Mouse (Mus musculus) liver, postnatal 0 days (tissue): ENCODE data around the gene Frmpd1. TPM values are rescaled to one million over a fixed set of nuclear protein-coding genes. Genes with fewer than 3 reads are reported as not detected.

ENCODE experiments used
- ATAC-seq: fragments of 200-750 bp; cut with Nextera tagmentation; 2 replicates; pipeline ENCODE4 v1.8.0; 2017; ENCODE audit warnings: mild to moderate bottlenecking, moderate library complexity
- DNase-seq: peaks from one replicate; pipeline ENCODE4 v3.0.0-alpha.2; 2016
- H3K27ac ChIP-seq: fragments of 300-500 bp; sonication (generic); 2 replicates; pipeline ENCODE4 v1.5.1; 2014; ENCODE audit warnings: antibody characterized with exemption, moderate library complexity, mild to moderate bottlenecking, low read depth
- H3K27me3 ChIP-seq: fragments of 300-500 bp; sonication (generic); 2 replicates; pipeline ENCODE4 v1.6.1; 2014; ENCODE audit warnings: low read length, control low read depth, mixed read lengths; ENCODE audit not compliant: insufficient read depth
- H3K36me3 ChIP-seq: fragments of 300-500 bp; sonication (generic); replicated peaks from 2 replicates; pipeline ENCODE4 v1.6.1; 2014; ENCODE audit warnings: mild to moderate bottlenecking, control low read depth, low read length, moderate library complexity, mixed read lengths; ENCODE audit not compliant: insufficient read depth
- H3K4me1 ChIP-seq: fragments of 300-500 bp; sonication (generic); 2 replicates; pipeline ENCODE4 v1.6.1; 2014; ENCODE audit warnings: antibody characterized with exemption, mild to moderate bottlenecking, control low read depth; ENCODE audit not compliant: insufficient read depth
- H3K4me2 ChIP-seq: fragments of 300-500 bp; sonication (generic); 2 replicates; pipeline ENCODE4 v1.6.1; 2014; ENCODE audit warnings: low read depth, mild to moderate bottlenecking, low read length, moderate library complexity, mixed read lengths
- H3K4me3 ChIP-seq: fragments of 300-500 bp; sonication (generic); 2 replicates; pipeline ENCODE4 v1.5.1; 2014; ENCODE audit warnings: low read depth, low read length
- H3K9ac ChIP-seq: fragments of 300-500 bp; sonication (generic); replicated peaks from 2 replicates; pipeline ENCODE4 v1.6.1; 2014; ENCODE audit warnings: mild to moderate bottlenecking, moderate library complexity
- H3K9me3 ChIP-seq: fragments of 300-500 bp; sonication (generic); 2 replicates; pipeline ENCODE4 v1.6.1; 2016; ENCODE audit warnings: mild to moderate bottlenecking, control low read depth, low read length, mixed read lengths
- CTCF ChIP-seq: sonication (generic); IDR thresholded peaks from 2 replicates; pipeline ENCODE4 v1.5.1; 2016; ENCODE audit warnings: antibody characterized with exemption, low read depth
- EP300 ChIP-seq: IDR thresholded peaks from 2 replicates; pipeline ENCODE4 v1.6.1; 2016; ENCODE audit warnings: antibody characterized with exemption, low read depth, mild to moderate bottlenecking
- WGBS: fragments of 180-500 bp; shearing (Covaris S2); extraction: QIAGEN DNeasy Blood & Tissue Kit; methylation state at CpG from one replicate; pipeline ENCODE4 v1.1.7; 2014; ENCODE audit not compliant: insufficient replicate concordance; 5-methylcytosine and 5-hydroxymethylcytosine counted together
- polyA plus RNA-seq: library from polyadenylated mRNA; unstranded; fragments of >200 nt; fragmentation: Nextera tagmentation; extraction: Ambion mirVana; gene quantifications from 2 replicates; pipeline ENCODE4 v1.2.1, GENCODE M21; 2015

Gene Frmpd1
- polyA plus RNA-seq, 1 experiment from 2014 or later: 0.04 TPM

DNA sequence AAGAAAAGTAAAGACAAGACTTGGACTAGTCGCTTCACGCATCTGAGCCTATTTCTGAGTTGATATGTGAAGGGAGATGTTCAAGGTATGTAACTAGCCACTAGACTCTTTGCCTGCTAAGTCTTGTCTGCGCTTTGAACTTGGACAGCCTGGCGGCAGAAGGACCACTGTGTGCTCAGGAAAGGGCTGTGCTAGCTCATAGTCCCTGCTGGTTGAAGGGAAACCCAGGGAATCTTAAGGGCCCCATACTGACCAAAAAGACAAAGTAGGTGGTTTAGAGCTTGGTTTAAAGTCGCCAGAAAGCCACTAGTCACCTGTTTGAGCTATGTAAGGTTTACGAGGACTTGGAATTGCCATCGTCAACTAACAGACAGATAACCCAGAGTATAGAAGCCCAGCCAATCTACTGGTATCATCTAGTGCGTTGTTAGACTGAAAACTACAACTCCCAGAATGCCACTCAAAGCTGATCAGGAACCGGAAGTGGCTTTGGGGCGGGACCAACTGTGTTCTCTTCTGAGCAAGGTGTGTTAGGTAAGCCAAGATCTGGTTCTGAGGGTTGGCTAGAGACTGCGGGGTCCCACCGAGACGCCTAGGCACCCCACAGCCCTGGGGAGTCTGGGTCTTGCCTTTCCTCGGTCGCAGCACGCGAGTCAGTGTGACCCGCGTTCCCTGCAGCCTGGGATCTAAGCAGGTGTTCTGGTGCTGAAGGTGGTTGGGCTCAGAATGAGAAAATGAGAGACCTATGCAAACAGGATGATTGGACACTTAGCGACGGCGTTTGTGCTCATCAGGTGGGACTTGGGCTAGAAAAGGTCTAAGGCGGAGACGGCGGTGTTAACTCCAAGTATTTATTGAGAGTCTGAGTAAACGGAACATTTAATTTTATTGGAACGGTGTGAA, 112.2 kb downstream of the Frmpd1 start, which contains the start of gene Trmt10b:
Gene Trmt10b (plus strand): TSS at position 466 of the 903 bp plus-strand sequence.
- Histone ChIP-seq H3K4me3 (peak within 1 kb of the TSS; percentile 69), H3K9ac (peak within 1 kb of the TSS; percentile 69), H3K4me1 (peaks cover 9% of the 10 kb centered on the region), H3K27ac (no peak within 1 kb of the TSS), H3K9me3 (no peaks in the 10 kb centered on the region), H3K4me2 (peak within 1 kb of the TSS; percentile 84), H3K27me3 (no peaks in the 10 kb centered on the region), H3K36me3 (peaks cover 7% of the 10 kb centered on the region)
- peak; percentile 87 for ATAC-seq
- 15% methylated on average over 27 of the region's 27 CpGs for WGBS
- TF ChIP-seq CTCF: no peak
- TF ChIP-seq EP300: no peak
- peak; percentile 84 for DNase-seq

DNA sequence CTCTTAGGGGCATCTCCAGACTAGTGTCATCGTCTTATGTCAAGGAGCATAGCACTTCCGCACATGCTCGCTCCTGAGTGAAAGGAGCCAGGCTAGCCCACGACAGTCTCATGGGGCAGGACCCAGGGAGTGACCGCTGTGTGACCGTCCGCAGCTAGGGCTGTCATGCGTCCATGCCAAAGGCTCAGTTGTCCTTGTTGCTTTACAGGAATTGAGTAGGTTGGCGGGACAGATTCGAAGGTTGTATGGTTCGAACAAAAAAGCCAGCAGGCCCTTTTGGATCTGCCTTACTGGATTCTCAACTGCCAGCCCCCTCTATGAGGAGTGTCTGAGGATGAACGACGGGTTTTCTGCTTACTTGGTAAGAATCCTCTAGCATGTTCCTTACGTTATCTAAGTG, 120.9 kb downstream of the Frmpd1 start:
- Histone ChIP-seq H3K4me3 (no peak overlapping the region), H3K9ac (no peak overlapping the region), H3K36me3 (peaks cover 24% of the 10 kb centered on the region), H3K27me3 (no peaks in the 10 kb centered on the region), H3K27ac (no peak overlapping the region), H3K4me1 (no peaks in the 10 kb centered on the region), H3K9me3 (0 out of 2 replicates have a peak, but pooled peaks cover 2% of the 10 kb centered on the region), H3K4me2 (no peak overlapping the region)
- DNase-seq (no peak), ATAC-seq (no peak)
- 90% methylated on average over 14 of the region's 14 CpGs for WGBS
- TF ChIP-seq EP300: no peak
- TF ChIP-seq CTCF: no peak

DNA sequence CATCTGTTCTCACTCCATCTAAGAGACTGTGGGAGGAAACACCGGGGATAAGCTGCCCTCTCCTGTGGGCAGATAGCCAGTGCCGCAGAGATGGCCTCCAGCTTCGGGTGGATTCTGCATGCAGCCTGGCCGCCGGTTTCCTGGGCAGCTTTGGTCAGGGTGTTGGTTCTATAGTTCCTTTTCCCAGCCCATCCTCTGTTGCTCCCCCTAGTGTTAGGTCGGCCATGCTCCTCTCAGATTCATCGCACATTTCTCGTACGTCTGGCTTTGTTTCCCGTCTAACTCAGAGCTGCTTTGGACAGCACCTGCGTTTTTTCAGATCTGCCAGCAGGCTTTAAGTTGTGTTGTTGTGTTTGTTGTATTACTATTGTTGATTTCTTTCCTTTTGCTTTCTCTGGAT, 123.4 kb downstream of the Frmpd1 start:
- no peaks in the 10 kb centered on the region for H3K4me1 ChIP-seq
- TF ChIP-seq CTCF (peak; percentile 69), EP300 (no peak)
- H3K27me3 ChIP-seq: no peaks in the 10 kb centered on the region
- H3K4me2 ChIP-seq: no peak overlapping the region
- H3K9me3 ChIP-seq: 0 out of 2 replicates have a peak, but pooled peaks cover 2% of the 10 kb centered on the region
- H3K36me3 ChIP-seq: peaks cover 19% of the 10 kb centered on the region
- no peak overlapping the region for H3K4me3 ChIP-seq
- H3K9ac ChIP-seq: no peak overlapping the region
- 44% methylated on average over 11 of the region's 11 CpGs for WGBS
- H3K27ac ChIP-seq: no peak overlapping the region
- ATAC-seq: no peak
- DNase-seq: peak; percentile 39

DNA sequence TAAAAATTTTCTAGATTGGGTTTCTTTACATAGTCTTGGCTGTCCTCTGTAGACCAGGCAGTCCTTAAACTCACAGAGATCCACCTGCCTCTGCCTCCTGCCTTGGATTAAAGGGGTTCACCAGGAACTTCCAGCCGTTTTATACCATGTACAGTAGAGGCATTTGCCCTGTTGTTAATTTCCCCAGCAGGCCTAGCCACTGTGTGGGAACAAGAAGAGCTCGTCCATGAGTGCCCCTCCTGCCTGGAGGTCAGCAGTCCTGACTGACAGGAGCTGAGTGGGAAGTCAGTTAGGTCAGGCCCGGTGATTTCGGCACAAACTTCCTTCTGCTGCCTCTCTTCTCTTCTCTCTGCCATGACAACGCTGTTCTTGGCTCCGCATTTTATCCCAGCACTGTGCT, 123.9 kb downstream of the Frmpd1 start:
- H3K4me2 ChIP-seq: no peak overlapping the region
- DNase-seq: no peak
- no peak overlapping the region for H3K27ac ChIP-seq
- no peaks in the 10 kb centered on the region for H3K27me3 ChIP-seq
- TF ChIP-seq EP300 (no peak), CTCF (no peak)
- 76% methylated on average over 6 of the region's 6 CpGs for WGBS
- no peaks in the 10 kb centered on the region for H3K4me1 ChIP-seq
- H3K9me3 ChIP-seq: 0 out of 2 replicates have a peak, but pooled peaks cover 2% of the 10 kb centered on the region
- H3K36me3 ChIP-seq: peaks cover 18% of the 10 kb centered on the region
- no peak overlapping the region for H3K9ac ChIP-seq
- no peak for ATAC-seq
- H3K4me3 ChIP-seq: no peak overlapping the region

- 88% methylated on average over 2 of the region's 2 CpGs for WGBS
- Histone ChIP-seq H3K4me2 (no peak overlapping the region), H3K36me3 (peaks cover 22% of the 10 kb centered on the region), H3K4me3 (no peak overlapping the region), H3K27me3 (no peaks in the 10 kb centered on the region), H3K27ac (no peak overlapping the region), H3K9me3 (no peaks in the 10 kb centered on the region), H3K9ac (no peak overlapping the region), H3K4me1 (no peaks in the 10 kb centered on the region)
- TF ChIP-seq CTCF (no peak), EP300 (no peak)
- DNase-seq (no peak), ATAC-seq (no peak)
Observed at GRCm38 (mm10) chr4:45311056-45311455, 126.4 kb downstream of the Frmpd1 start.

DNA sequence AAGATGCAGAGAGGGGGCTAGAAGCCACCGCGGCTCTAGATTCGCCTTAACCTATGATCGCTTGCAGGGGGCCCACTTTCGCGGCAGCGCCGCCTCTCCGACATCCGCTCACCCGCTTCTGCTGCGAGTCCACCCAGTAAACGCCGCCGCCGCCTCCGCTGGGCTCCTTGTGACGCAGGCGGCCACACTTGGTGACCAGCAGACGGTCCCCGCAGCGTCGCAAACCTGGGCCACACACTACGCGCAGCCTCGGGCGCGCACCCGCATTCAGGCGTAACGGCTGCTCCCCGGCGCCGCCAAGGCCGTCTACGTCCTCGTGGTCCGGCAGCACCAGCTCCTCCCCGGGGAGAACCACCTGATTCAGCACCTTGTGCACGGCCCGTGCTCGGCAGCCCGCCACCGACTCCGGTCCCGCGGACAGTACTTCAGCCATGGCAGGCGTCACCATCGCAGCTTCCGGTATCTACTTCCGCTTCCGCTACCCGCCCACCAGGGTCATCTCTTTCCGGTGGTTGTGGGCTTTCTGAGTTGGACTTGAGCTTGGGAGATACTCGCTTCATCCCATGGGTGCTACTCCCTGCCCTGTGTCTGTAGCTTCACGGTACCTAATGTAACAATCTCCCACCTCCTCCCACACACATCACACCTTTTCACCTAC, 135.6 kb downstream of the Frmpd1 start:
- WGBS: under 1% methylated on average over 56 of the region's 56 CpGs
- ATAC-seq (peak; percentile 93), DNase-seq (peak; percentile 87)
- Histone ChIP-seq H3K27me3 (no peaks in the 10 kb centered on the region), H3K36me3 (peaks cover 26% of the 10 kb centered on the region), H3K4me3 (peak overlapping the region; percentile 93), H3K9me3 (no peaks in the 10 kb centered on the region), H3K4me1 (peaks cover 14% of the 10 kb centered on the region), H3K9ac (peak overlapping the region; percentile 88), H3K4me2 (peak overlapping the region; percentile 94), H3K27ac (peak overlapping the region; percentile 92)
- TF ChIP-seq CTCF (peak; percentile 14; the same call in 1 of the 2 replicates), EP300 (no peak)
